Mouse (Mus musculus) liver, postnatal 0 days (tissue): Measurements from ENCODE around the gene Ube4a.

ENCODE experiments used
- CTCF ChIP-seq: sonication (generic); IDR thresholded peaks from 2 replicates; pipeline ENCODE4 v1.5.1; 2016; ENCODE audit warnings: antibody characterized with exemption, low read depth
- EP300 ChIP-seq: IDR thresholded peaks from 2 replicates; pipeline ENCODE4 v1.6.1; 2016; ENCODE audit warnings: antibody characterized with exemption, low read depth, mild to moderate bottlenecking

- TF ChIP-seq EP300 (no peak), CTCF (no peak)
Measured at GRCm38 (mm10) chr9:44991821-44992220, 26.4 kb upstream of the Ube4a start.
